Mouse (Mus musculus) MEL (cell line): ENCODE measurements around the gene Ep400. TPM values are rescaled to one million over a fixed set of nuclear protein-coding genes. Genes with fewer than 3 reads are reported as not detected.

ENCODE experiments used
- DNase-seq: peaks from one replicate; pipeline ENCODE4 v3.0.0; 2011; ENCODE audit warnings: low read depth, low spot score
- H3K27ac ChIP-seq: 2 replicates; pipeline ENCODE4 v1.5.1; 2012; ENCODE audit warnings: low read depth, mild to moderate bottlenecking, control low read depth, low read length, moderate library complexity; ENCODE audit not compliant: control insufficient read depth
- H3K27me3 ChIP-seq, 2 experiments: fragments of 150-350 bp in 1 of 2; sonication (generic) in 1 of 2; 2 replicates each; pipeline ENCODE4 v1.6.1; 2012; ENCODE audit warnings: low read length in 2 of 2, mild to moderate bottlenecking in 2 of 2, improper control_type of control experiment in 1 of 2, moderate library complexity in 1 of 2; ENCODE audit not compliant: insufficient read depth in 2 of 2, control insufficient read depth in 1 of 2
- H3K36me3 ChIP-seq, 2 experiments: 2 replicates each; pipeline ENCODE4 v1.6.1; 2012 to 2014; ENCODE audit warnings: low read length in 2 of 2, improper control_type of control experiment in 1 of 2, inconsistent platforms in 1 of 2, mild to moderate bottlenecking in 1 of 2; ENCODE audit not compliant: insufficient read depth in 2 of 2, control insufficient read depth in 1 of 2
- H3K4me1 ChIP-seq, 2 experiments: fragments of 150-350 bp in 1 of 2; sonication (generic) in 1 of 2; 2 replicates each; pipeline ENCODE4 v1.6.1; 2012; ENCODE audit warnings: low read length in 2 of 2, improper control_type of control experiment in 1 of 2, mild to moderate bottlenecking in 1 of 2; ENCODE audit not compliant: insufficient read depth in 2 of 2, control insufficient read depth in 1 of 2
- H3K4me3 ChIP-seq, 2 experiments: fragments of 150-350 bp in 1 of 2; sonication (generic) in 1 of 2; 2 replicates each; pipeline ENCODE4 v1.5.1; 2012; ENCODE audit warnings: low read depth in 2 of 2, low read length in 2 of 2, mild to moderate bottlenecking in 2 of 2, moderate library complexity in 2 of 2, control low read depth in 1 of 2, improper control_type of control experiment in 1 of 2; ENCODE audit not compliant: control insufficient read depth in 1 of 2, insufficient read depth in 1 of 2
- H3K79me2 ChIP-seq: 2 replicates; pipeline ENCODE4 v1.6.1; 2012; ENCODE audit warnings: mild to moderate bottlenecking, low read length, moderate library complexity; ENCODE audit not compliant: control insufficient read depth, poor library complexity, insufficient read depth
- H3K9ac ChIP-seq: 2 replicates; pipeline ENCODE4 v1.6.1; 2012; ENCODE audit warnings: low read depth, mild to moderate bottlenecking, control low read depth, low read length, moderate library complexity; ENCODE audit not compliant: control insufficient read depth, poor library complexity, severe bottlenecking
- H3K9me3 ChIP-seq: fragments of 150-350 bp; sonication (generic); replicated peaks from 2 replicates; pipeline ENCODE4 v1.6.1; 2012; ENCODE audit warnings: mild to moderate bottlenecking, low read length, improper control_type of control experiment, moderate library complexity; ENCODE audit not compliant: insufficient read depth
- BHLHE40 ChIP-seq: IDR thresholded peaks from 2 replicates; pipeline ENCODE4 v1.6.1; 2012; ENCODE audit warnings: low read depth, mild to moderate bottlenecking, inconsistent platforms, low read length, improper control_type of control experiment, borderline replicate concordance
- CTCF ChIP-seq, 3 experiments: IDR thresholded peaks in 2 of 3; conservative IDR thresholded peaks in 1 of 3; 2 replicates each; pipeline ENCODE4 v1.5.1; 2011 to 2012; ENCODE audit warnings: low read length in 3 of 3, low read depth in 2 of 3, mild to moderate bottlenecking in 2 of 3, improper control_type of control experiment in 1 of 3, inconsistent platforms in 1 of 3, mixed read lengths in 1 of 3, moderate library complexity in 1 of 3; ENCODE audit not compliant: control insufficient read depth in 1 of 3, insufficient read depth in 1 of 3, poor library complexity in 1 of 3, severe bottlenecking in 1 of 3
- ETS1 ChIP-seq: IDR thresholded peaks from 2 replicates; pipeline ENCODE4 v1.6.1; 2012; ENCODE audit warnings: low read depth, mild to moderate bottlenecking, inconsistent platforms, low read length, improper control_type of control experiment, moderate library complexity
- GATA1 ChIP-seq: IDR thresholded peaks from 2 replicates; pipeline ENCODE4 v1.6.1; 2011; ENCODE audit warnings: low read depth, low read length, improper control_type of control experiment
- JUND ChIP-seq: IDR thresholded peaks from 2 replicates; pipeline ENCODE4 v1.6.1; 2011; ENCODE audit warnings: low read depth, mild to moderate bottlenecking, improper control_type of control experiment, low read length
- KAT2A ChIP-seq: conservative IDR thresholded peaks from 2 replicates; pipeline ENCODE4 v1.6.1; 2012; ENCODE audit warnings: low read depth, low read length, improper control_type of control experiment, inconsistent platforms
- MAX ChIP-seq: IDR thresholded peaks from 2 replicates; pipeline ENCODE4 v1.6.1; 2011; ENCODE audit warnings: low read length, improper control_type of control experiment
- MEF2A ChIP-seq: IDR thresholded peaks from 2 replicates; pipeline ENCODE4 v1.6.1; 2014; ENCODE audit warnings: low read depth, mild to moderate bottlenecking, inconsistent platforms, low read length, improper control_type of control experiment; ENCODE audit not compliant: poor library complexity, insufficient replicate concordance, severe bottlenecking; ENCODE audit errors: extremely low read depth
- NELFE ChIP-seq: IDR thresholded peaks from 2 replicates; pipeline ENCODE4 v1.6.1; 2011; ENCODE audit warnings: low read depth, low read length, improper control_type of control experiment
- RAD21 ChIP-seq: IDR thresholded peaks from 2 replicates; pipeline ENCODE4 v1.6.1; 2011; ENCODE audit warnings: mild to moderate bottlenecking, low read depth, low read length, improper control_type of control experiment
- RCOR1 ChIP-seq: IDR thresholded peaks from 2 replicates; pipeline ENCODE4 v1.6.1; 2012; ENCODE audit warnings: low read depth, mild to moderate bottlenecking, inconsistent platforms, low read length, improper control_type of control experiment
- SIN3A ChIP-seq: IDR thresholded peaks from 2 replicates; pipeline ENCODE4 v1.6.1; 2012; ENCODE audit warnings: low read length, improper control_type of control experiment, inconsistent platforms
- TCF12 ChIP-seq: IDR thresholded peaks from 2 replicates; pipeline ENCODE4 v1.6.1; 2014; ENCODE audit warnings: low read depth, mild to moderate bottlenecking, inconsistent platforms, low read length, improper control_type of control experiment, moderate library complexity
- UBTF ChIP-seq: IDR thresholded peaks from 2 replicates; pipeline ENCODE4 v1.6.1; 2012; ENCODE audit warnings: low read depth, mild to moderate bottlenecking, inconsistent platforms, low read length, improper control_type of control experiment, moderate library complexity, borderline replicate concordance; ENCODE audit not compliant: insufficient read depth
- ZKSCAN1 ChIP-seq: IDR thresholded peaks from 2 replicates; pipeline ENCODE4 v1.6.1; 2012; ENCODE audit warnings: low read depth, mild to moderate bottlenecking, inconsistent platforms, low read length, improper control_type of control experiment, moderate library complexity
- ZMIZ1 ChIP-seq: IDR thresholded peaks from 2 replicates; pipeline ENCODE4 v1.6.1; 2012; ENCODE audit warnings: low read depth, mild to moderate bottlenecking, inconsistent platforms, low read length, improper control_type of control experiment, moderate library complexity
- polyA plus RNA-seq, 2 experiments: library from polyadenylated mRNA; stranded (reverse) in 1 of 2; unstranded in 1 of 2; fragments of >175 nt in 1 of 2; fragments of >200 nt in 1 of 2; gene quantifications; 2 replicates each; pipeline versions ENCODE4 v1.2.1 to v1.2.4; 2012; ENCODE audit warnings: low replicate concordance in 2 of 2, low read depth in 1 of 2; ENCODE audit not compliant: insufficient read length in 2 of 2, insufficient read depth in 1 of 2, missing spikeins in 1 of 2
- total RNA-seq: library from RNA; depleted of rRNA; stranded (reverse); fragments of 300-350 nt; gene quantifications from 2 replicates; pipeline ENCODE4 v1.2.3, GENCODE M21; 2012

The Ep400 gene
- total and polyA plus RNA-seq, 3 experiments, result 21.5 to 96.8 (median 27.2) TPM

DNA sequence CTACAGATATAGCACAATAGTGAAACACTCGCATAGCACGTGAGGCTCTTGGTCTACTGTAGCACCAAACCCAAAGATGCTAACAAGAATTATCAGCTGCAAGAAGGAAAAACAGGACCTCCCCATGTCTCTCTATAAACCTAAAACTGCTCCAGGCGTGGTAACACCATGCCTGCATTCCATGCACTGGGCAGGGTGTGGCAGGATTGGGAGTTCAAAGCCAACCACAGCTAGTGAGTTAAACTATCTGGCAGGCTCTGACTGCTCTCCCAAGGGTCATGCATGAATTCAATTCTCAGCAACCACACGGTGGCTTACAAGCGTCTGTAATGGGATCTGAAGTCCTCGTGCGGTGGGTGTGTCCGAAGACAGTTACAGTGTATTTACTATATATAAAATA is 12.6 kb upstream of the Ep400 start:
- peaks cover 1 to 7% of the 10 kb centered on the region in 2 experiments; a peak in 3 of 4 replicates for H3K36me3 ChIP-seq
- no peak overlapping the region for H3K4me3 ChIP-seq
- H3K4me1 ChIP-seq, result peaks cover 2 to 16% of the 10 kb centered on the region in 2 experiments; a peak in 3 of 4 replicates

DNA sequence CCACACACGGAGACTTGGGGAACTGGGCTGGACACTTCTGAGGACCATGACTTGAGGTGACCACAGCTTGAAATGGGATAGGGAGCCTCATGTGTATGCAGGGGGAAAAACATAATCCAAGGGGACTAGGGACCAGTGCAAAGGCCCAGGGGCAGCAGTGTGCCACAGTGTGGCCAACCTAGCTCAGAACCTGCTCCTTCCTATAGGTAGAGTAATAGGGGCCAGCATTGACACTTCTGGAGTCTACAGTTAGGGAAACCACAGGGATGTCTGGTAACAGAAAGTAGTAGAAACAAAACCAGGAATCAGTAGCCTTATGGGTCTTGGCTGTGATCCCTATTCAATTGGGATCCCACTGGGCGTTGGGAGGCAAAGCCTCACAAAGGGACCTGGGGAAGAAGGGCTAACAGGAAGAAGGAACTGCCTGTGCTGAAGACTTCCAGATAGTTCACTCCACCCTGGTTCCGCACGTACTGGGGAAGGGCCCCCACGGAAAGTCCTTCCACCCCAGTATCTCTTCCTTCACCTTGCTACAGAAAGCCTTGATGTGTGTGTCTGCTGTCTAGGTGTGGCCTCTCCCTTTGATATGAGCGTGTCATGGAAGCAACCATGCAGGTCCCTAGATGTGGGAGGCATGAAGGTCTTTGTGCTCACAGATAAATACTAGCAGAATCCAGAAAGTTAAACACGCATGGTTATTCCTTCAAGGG is 11.2 kb upstream of the Ep400 start:
- peaks cover 4 to 9% of the 10 kb centered on the region in 2 experiments for H3K36me3 ChIP-seq
- H3K9ac ChIP-seq, result no peak overlapping the region
- no peak overlapping the region for H3K27ac ChIP-seq
- no peak for DNase-seq
- TF ChIP-seq CTCF (IDR thresholded peaks at IDR 0.05 in 2 of 3, conservative IDR thresholded peaks at IDR 0.05 in 1 of 3; ENCODE audit: control insufficient read depth in 1 of 3, insufficient read depth in 1 of 3, low read depth in 2 of 3, low read length in 3 of 3, poor library complexity in 1 of 3, severe bottlenecking in 1 of 3) (no peak), KAT2A (no peak)
- H3K9me3 ChIP-seq, result no peaks in the 10 kb centered on the region
- no peak overlapping the region for H3K4me3 ChIP-seq
- peaks cover 33% of the 10 kb centered on the region for H3K79me2 ChIP-seq
- no peaks in the 10 kb centered on the region for H3K27me3 ChIP-seq
- peaks cover 2 to 16% of the 10 kb centered on the region in 2 experiments; a peak in 3 of 4 replicates for H3K4me1 ChIP-seq

More for the DNA sequence above, 12.6 kb upstream of the Ep400 start:
- Histone ChIP-seq H3K9ac (no peak overlapping the region), H3K9me3 (no peaks in the 10 kb centered on the region), H3K79me2 (peaks cover 26% of the 10 kb centered on the region), H3K27ac (no peak overlapping the region), H3K27me3 (no peaks in the 10 kb centered on the region)
- TF ChIP-seq GATA1 (no peak), RCOR1 (no peak), RAD21 (no peak), KAT2A (no peak), NELFE (no peak), SIN3A (no peak), CTCF (IDR thresholded peaks at IDR 0.05 in 2 of 3, conservative IDR thresholded peaks at IDR 0.05 in 1 of 3; ENCODE audit: control insufficient read depth in 1 of 3, insufficient read depth in 1 of 3, low read depth in 2 of 3, low read length in 3 of 3, poor library complexity in 1 of 3, severe bottlenecking in 1 of 3) (no peak), BHLHE40 (no peak), UBTF (no peak), TCF12 (no peak), MEF2A (no peak), ZMIZ1 (no peak), MAX (no peak), JUND (no peak), ZKSCAN1 (no peak), ETS1 (no peak)
- no peak for DNase-seq
